Mouse (Mus musculus): ENCODE measurements around the gene Adamtsl2. TPM values are rescaled to one million over a fixed set of nuclear protein-coding genes. Genes with fewer than 3 reads are reported as not detected.
A peak's percentile ranks its signal among the peaks of the same experiment; 100 is the strongest.

Gene Adamtsl2
- total RNA-seq, 2 experiments from 2014 or later, result 10.9 to 12.7 TPM

- DNase-seq (ENCODE audit: extremely low spot score in 1 of 2, low spot score in 1 of 2), result no peak
Measured at GRCm38 (mm10) chr2:27074804-27075203, 4.4 kb upstream of the Adamtsl2 start.

GRCm38 (mm10) chr2:27075485-27075884 lies 3.7 kb upstream of the Adamtsl2 start:
- no peak for DNase-seq (ENCODE audit: extremely low spot score in 1 of 2, low spot score in 1 of 2)

DNA sequence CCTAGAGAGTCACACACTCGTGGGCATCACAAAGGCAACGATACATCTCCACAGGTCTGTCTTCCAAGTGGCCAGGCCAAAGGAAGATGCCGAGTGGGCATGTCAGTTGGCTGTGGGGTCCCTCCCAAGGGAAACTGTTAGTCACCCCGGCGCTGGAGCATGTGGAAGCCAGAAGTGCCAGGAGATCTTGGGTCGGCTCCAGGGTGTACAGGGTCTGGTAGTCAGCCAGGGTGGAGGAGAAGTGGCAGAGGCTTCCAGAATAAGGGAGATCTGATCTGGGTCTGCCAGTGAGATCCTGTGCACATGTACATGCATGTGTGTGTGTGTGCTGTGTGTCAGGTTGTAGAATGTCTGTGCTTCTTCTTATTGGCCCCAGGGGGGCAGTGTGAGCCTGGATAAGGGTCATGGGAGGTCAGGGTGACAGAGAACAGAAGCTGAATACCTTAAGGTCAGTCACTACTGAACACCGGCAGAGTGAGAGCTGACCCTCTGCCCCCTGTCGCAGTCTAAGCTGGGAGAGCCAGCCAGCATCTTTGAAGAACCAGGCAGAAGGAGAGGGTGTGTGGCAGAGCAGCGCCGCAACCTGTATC lies 1.4 kb upstream of the Adamtsl2 start:
- DNase-seq (ENCODE audit: extremely low spot score in 1 of 2, low spot score in 1 of 2), result no peak

DNA sequence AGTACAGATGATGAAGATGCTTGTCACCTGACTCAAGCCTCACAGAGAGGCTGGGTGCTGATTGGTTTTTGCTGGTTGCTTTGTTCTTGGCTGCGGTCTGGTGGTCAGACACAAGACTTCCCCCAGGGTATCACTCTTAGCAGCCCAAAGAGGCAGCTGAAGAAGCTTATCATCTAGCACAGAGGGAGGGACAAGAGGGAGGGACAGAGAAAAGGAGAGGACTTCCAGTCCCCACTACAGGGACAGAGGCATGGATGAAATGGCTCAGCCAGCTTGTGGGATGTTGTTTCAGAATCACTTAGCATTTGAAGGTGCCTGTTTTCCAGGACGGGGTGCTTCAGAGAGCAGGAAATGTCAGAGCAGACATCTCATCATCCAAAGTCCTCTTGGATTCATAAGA lies 867 bp upstream of the Adamtsl2 start:
- DNase-seq (ENCODE audit: extremely low spot score in 1 of 2, low spot score in 1 of 2), result no peak

GRCm38 (mm10) chr2:27079649-27080048 lies 470 bp downstream of the Adamtsl2 start:
- DNase-seq (ENCODE audit: extremely low spot score in 1 of 2, low spot score in 1 of 2), result no peak

GRCm38 (mm10) chr2:27083761-27084475 lies 4.7 kb downstream of the Adamtsl2 start:
- no peak for DNase-seq (ENCODE audit: extremely low spot score in 1 of 2, low spot score in 1 of 2)

DNA sequence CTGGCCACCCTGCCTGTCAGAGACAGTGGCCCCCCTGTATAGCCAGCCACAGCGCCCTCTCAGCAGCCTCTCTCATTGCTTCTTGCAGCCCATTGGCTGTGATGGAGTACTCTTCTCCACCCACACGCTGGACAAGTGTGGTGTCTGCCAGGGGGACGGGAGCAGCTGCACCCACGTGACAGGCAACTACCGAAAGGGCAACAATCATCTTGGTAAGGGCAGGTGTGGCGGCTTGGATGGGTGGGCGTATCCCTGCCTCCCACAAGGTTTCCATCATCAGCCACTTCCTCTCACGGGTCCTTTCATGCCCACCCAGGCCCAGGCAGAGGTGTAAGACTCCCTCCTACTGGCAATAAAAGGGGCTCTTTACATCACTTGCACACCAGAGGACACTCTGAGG lies 5.8 kb downstream of the Adamtsl2 start:
- DNase-seq (ENCODE audit: extremely low spot score in 1 of 2, low spot score in 1 of 2), result no peak

GRCm38 (mm10) chr2:27085801-27086200 lies 6.6 kb downstream of the Adamtsl2 start:
- no peak for DNase-seq (ENCODE audit: extremely low spot score in 1 of 2, low spot score in 1 of 2)

GRCm38 (mm10) chr2:27086483-27087010 lies 7.4 kb downstream of the Adamtsl2 start:
- DNase-seq (ENCODE audit: extremely low spot score in 1 of 2, low spot score in 1 of 2), result no peak

- no peak for DNase-seq (ENCODE audit: extremely low spot score in 1 of 2, low spot score in 1 of 2)
Measured at GRCm38 (mm10) chr2:27087581-27087980, 8.4 kb downstream of the Adamtsl2 start.

- no peak for DNase-seq (ENCODE audit: extremely low spot score in 1 of 2, low spot score in 1 of 2)
Measured at GRCm38 (mm10) chr2:27088071-27088644, 9.0 kb downstream of the Adamtsl2 start.

GRCm38 (mm10) chr2:27088700-27089099 lies 9.5 kb downstream of the Adamtsl2 start:
- DNase-seq (ENCODE audit: extremely low spot score in 1 of 2, low spot score in 1 of 2), result no peak

GRCm38 (mm10) chr2:27089238-27089637 lies 10.1 kb downstream of the Adamtsl2 start:
- no peak for DNase-seq (ENCODE audit: extremely low spot score in 1 of 2, low spot score in 1 of 2)

- no peak for DNase-seq (ENCODE audit: extremely low spot score in 1 of 2, low spot score in 1 of 2)
Measured at GRCm38 (mm10) chr2:27095178-27095577, 16.0 kb downstream of the Adamtsl2 start.

- DNase-seq (ENCODE audit: extremely low spot score in 1 of 2, low spot score in 1 of 2), result no peak
Measured at GRCm38 (mm10) chr2:27096341-27096981, 17.3 kb downstream of the Adamtsl2 start.

- no peak for DNase-seq (ENCODE audit: extremely low spot score in 1 of 2, low spot score in 1 of 2)
Measured at GRCm38 (mm10) chr2:27097241-27097656, 18.1 kb downstream of the Adamtsl2 start.

DNA sequence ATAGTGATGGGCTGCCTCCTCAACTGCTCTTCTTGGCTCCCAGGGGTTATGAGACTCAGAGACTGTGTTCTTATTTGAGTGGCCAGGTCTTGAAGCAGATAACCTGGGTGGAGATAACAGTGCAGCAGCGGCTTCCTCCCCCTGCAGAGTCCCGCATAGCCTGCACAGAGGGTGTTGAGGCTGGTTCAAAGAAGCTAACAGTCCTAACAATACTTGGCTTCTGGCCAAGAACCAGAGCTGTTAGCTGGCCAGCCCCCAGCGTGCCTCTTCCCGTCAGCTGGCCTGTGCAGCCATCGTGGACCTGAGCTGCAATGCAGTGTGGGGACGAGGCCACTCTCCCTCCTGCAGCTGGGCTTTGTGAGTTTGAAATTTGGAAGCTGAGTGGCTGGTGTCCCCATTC lies 18.6 kb downstream of the Adamtsl2 start:
- no peak for DNase-seq (ENCODE audit: extremely low spot score in 1 of 2, low spot score in 1 of 2)

DNA sequence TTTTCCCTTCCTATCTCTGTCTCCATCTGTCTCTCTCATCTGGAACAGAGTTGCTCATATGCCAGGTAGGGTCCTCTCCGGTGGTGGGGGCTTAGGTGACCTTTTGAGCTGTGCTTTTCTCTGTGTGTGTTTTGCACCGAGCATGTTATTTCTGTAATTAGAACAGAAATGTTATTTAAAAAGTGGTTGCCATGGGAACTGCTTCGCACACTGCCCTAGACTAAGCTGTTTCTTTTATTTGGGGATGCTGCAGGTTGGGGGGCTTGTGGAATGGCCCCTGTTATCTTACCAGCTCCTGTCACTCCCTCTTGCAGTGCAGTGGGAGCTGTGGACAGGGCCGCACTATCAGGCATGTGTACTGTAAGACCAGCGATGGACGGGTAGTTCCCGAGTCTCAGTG lies 24.4 kb downstream of the Adamtsl2 start:
- peak in 1 of 2 experiments; percentile 40 for DNase-seq (ENCODE audit: extremely low spot score in 1 of 2, low spot score in 1 of 2)

- no peak for DNase-seq (ENCODE audit: extremely low spot score in 1 of 2, low spot score in 1 of 2)
Measured at GRCm38 (mm10) chr2:27106816-27107215, 27.6 kb downstream of the Adamtsl2 start.

DNA sequence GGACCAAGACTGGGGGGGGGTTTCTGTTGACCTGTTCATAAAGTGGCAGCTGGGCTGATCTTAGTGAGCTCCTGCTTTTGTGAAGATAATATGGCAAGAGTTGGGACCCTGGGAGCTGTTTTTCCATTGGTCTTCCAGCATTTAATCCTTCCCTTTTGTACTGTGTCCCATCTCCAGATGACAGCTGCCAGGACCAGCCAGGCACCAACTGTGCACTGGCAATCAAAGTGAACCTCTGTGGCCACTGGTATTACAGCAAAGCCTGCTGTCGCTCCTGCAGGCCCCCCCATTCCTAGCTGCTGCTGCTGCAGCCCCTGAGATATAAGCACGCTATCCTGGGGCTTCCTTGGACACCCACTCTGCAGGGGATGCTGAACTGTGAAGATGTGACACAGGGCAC lies 29.0 kb downstream of the Adamtsl2 start:
- no peak for DNase-seq (ENCODE audit: extremely low spot score in 1 of 2, low spot score in 1 of 2)

- no peak for DNase-seq (ENCODE audit: extremely low spot score in 1 of 2, low spot score in 1 of 2)
Measured at GRCm38 (mm10) chr2:27109052-27109451, 29.9 kb downstream of the Adamtsl2 start.
